ENCODE assay signal across 21 mouse cellular contexts in the genomic region with DNA sequence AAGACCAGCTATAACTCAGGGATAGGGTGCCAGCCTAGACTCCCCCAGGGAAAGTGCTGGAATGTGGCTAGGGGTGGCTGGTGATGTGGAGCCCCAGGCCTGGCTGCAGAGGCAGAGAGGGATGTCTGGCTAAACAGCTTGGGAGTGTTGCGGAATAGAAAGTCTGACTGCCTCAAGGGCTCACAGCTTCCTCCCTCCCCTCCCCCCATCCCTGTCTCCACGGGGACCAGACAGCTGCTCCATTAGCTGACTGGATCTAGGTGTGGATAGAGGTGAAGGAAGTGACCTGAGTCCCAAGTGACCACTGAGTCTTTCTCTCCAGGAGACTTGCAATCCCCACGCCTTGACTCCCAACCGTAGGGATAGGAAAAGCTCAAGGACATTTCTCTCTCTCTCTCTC. TPM values are rescaled to one million over a fixed set of nuclear protein-coding genes. Genes with fewer than 3 reads are reported as not detected.
A peak's percentile ranks its signal among the peaks of the same experiment; 100 is the strongest.
DNase-seq lines count a peak whose midpoint lies in the region; ATAC-seq and TF ChIP-seq lines count a peak whose summit lies in the region.
"Had no signal": no experiment of that assay in that cellular context is flagged by ENCODE, and none has a peak within 500 bp of the region (broad histone marks: within the 10 kb centered on the region; RNA-seq: fewer than 3 reads in every experiment).

No protein-coding gene starts in this region.

- ATAC-seq in hindbrain, embryonic 12.5 days (ENCODE audit: low FRiP score) = no peak
- no peak for ATAC-seq in neural tube, embryonic 11.5 days (ENCODE audit: insufficient read depth, low FRiP score, low TSS enrichment)
- ATAC-seq in stomach, postnatal 0 days (ENCODE audit: low FRiP score, low TSS enrichment) = no peak
- ATAC-seq: forebrain, postnatal 0 days; intestine, embryonic 16.5 days; lung, postnatal 0 days had no signal

- TF ChIP-seq EP300 in stomach, postnatal 0 days (optimal IDR thresholded peaks at IDR 0.05) = no peak

- peaks cover 22% of the 10 kb centered on the region for H3K4me1 ChIP-seq in hindbrain, embryonic 12.5 days
- H3K4me1 ChIP-seq in hindbrain, embryonic 10.5 days (replicated peaks) = peaks cover 31% of the 10 kb centered on the region
- peaks cover 11% of the 10 kb centered on the region for H3K4me1 ChIP-seq in neural tube, embryonic 11.5 days (ENCODE audit: control insufficient read depth, insufficient read depth, low read length)
- no peaks in the 10 kb centered on the region for H3K4me1 ChIP-seq in stomach, postnatal 0 days (replicated peaks; ENCODE audit: control insufficient read depth, insufficient read depth)

- WGBS in hindbrain, embryonic 12.5 days = 59% methylated on average over 4 of the region's 4 CpGs
- 49% methylated on average over 4 of the region's 4 CpGs for WGBS in hindbrain, embryonic 10.5 days
- 53% methylated on average over 4 of the region's 4 CpGs for WGBS in neural tube, embryonic 11.5 days
- WGBS in stomach, postnatal 0 days = 38% methylated on average over 4 of the region's 4 CpGs

- H3K27me3 ChIP-seq in hindbrain, embryonic 12.5 days = peaks cover 27% of the 10 kb centered on the region
- peaks cover 15% of the 10 kb centered on the region; the same call in 1 of the 2 replicates for H3K27me3 ChIP-seq in hindbrain, embryonic 10.5 days (ENCODE audit: insufficient read depth, poor library complexity, severe bottlenecking)
- no peaks in the 10 kb centered on the region for H3K27me3 ChIP-seq in neural tube, embryonic 11.5 days (ENCODE audit: control insufficient read depth, insufficient read depth, low read length)
- H3K27me3 ChIP-seq in stomach, postnatal 0 days (ENCODE audit: control insufficient read depth, insufficient read depth, low read length) = no peaks in the 10 kb centered on the region

- no peaks in the 10 kb centered on the region for H3K36me3 ChIP-seq in hindbrain, embryonic 12.5 days
- H3K36me3 ChIP-seq in hindbrain, embryonic 10.5 days = peaks cover 4% of the 10 kb centered on the region
- H3K36me3 ChIP-seq in neural tube, embryonic 11.5 days (ENCODE audit: control insufficient read depth, insufficient read depth, low read length) = no peaks in the 10 kb centered on the region
- H3K36me3 ChIP-seq in stomach, postnatal 0 days (ENCODE audit: control insufficient read depth, insufficient read depth, low read length) = no peaks in the 10 kb centered on the region
- H3K36me3 ChIP-seq: embryonic facial prominence, embryonic 12.5 days; heart, embryonic 12.5 days; hindbrain, embryonic 15.5 days; limb, embryonic 12.5 days; liver, embryonic 15.5 days; neural tube, embryonic 12.5 days had no signal

- H3K4me3 ChIP-seq in hindbrain, embryonic 12.5 days = no peak overlapping the region
- no peak overlapping the region for H3K4me3 ChIP-seq in hindbrain, embryonic 10.5 days
- H3K4me3 ChIP-seq in neural tube, embryonic 11.5 days (ENCODE audit: low read depth, low read length) = no peak overlapping the region
- no peak overlapping the region for H3K4me3 ChIP-seq in stomach, postnatal 0 days (ENCODE audit: low read depth, low read length)
- H3K4me3 ChIP-seq: embryonic facial prominence, embryonic 12.5 days; heart, embryonic 12.5 days; hindbrain, embryonic 15.5 days; limb, embryonic 12.5 days; liver, embryonic 15.5 days; neural tube, embryonic 12.5 days had no signal

- H3K4me2 ChIP-seq in hindbrain, embryonic 12.5 days (replicated peaks) = no peak overlapping the region
- H3K4me2 ChIP-seq in neural tube, embryonic 11.5 days (ENCODE audit: low read depth) = no peak overlapping the region
- no peak overlapping the region for H3K4me2 ChIP-seq in stomach, postnatal 0 days (replicated peaks; ENCODE audit: low read depth)
- H3K4me2 ChIP-seq: embryonic facial prominence, embryonic 12.5 days; heart, embryonic 12.5 days; hindbrain, embryonic 15.5 days; limb, embryonic 12.5 days; liver, embryonic 15.5 days; neural tube, embryonic 12.5 days had no signal

- peak overlapping the region; percentile 45; the same call in 1 of the 2 replicates for H3K9ac ChIP-seq in hindbrain, embryonic 12.5 days
- H3K9ac ChIP-seq in neural tube, embryonic 11.5 days (ENCODE audit: low read length) = peak overlapping the region; percentile 26; the same call in 1 of the 2 replicates
- H3K9ac ChIP-seq in stomach, postnatal 0 days (ENCODE audit: low read length) = peak overlapping the region; percentile 18; the same call in 1 of the 2 replicates
- H3K9ac ChIP-seq: embryonic facial prominence, embryonic 12.5 days; forebrain, postnatal 0 days; heart, embryonic 12.5 days; hindbrain, embryonic 15.5 days; limb, embryonic 12.5 days; liver, embryonic 15.5 days; neural tube, embryonic 12.5 days had no signal

- TF ChIP-seq CTCF in stomach, postnatal 0 days (IDR thresholded peaks at IDR 0.05; ENCODE audit: low read depth) = no peak

- no peaks in the 10 kb centered on the region for H3K9me3 ChIP-seq in hindbrain, embryonic 12.5 days (replicated peaks)
- H3K9me3 ChIP-seq in hindbrain, embryonic 10.5 days = no peaks in the 10 kb centered on the region
- no peaks in the 10 kb centered on the region for H3K9me3 ChIP-seq in neural tube, embryonic 11.5 days (ENCODE audit: control insufficient read depth, low read length)
- no peaks in the 10 kb centered on the region for H3K9me3 ChIP-seq in stomach, postnatal 0 days (ENCODE audit: control insufficient read depth, low read length)
- H3K9me3 ChIP-seq: embryonic facial prominence, embryonic 12.5 days; heart, embryonic 12.5 days; hindbrain, embryonic 15.5 days; limb, embryonic 12.5 days; liver, embryonic 15.5 days; neural tube, embryonic 12.5 days had no signal

- H3K27ac ChIP-seq in hindbrain, embryonic 12.5 days = no peak overlapping the region
- no peak overlapping the region for H3K27ac ChIP-seq in hindbrain, embryonic 10.5 days
- H3K27ac ChIP-seq in neural tube, embryonic 11.5 days (ENCODE audit: low read depth, low read length) = no peak overlapping the region
- no peak overlapping the region for H3K27ac ChIP-seq in stomach, postnatal 0 days (replicated peaks)
- H3K27ac ChIP-seq: embryonic facial prominence, embryonic 12.5 days; hindbrain, embryonic 15.5 days; limb, embryonic 12.5 days; liver, embryonic 15.5 days; neural tube, embryonic 12.5 days had no signal

- DNase-seq in hindbrain, embryonic 10.5 days (ENCODE audit: low spot score) = no peak
- no peak for DNase-seq in neural tube, embryonic 11.5 days (ENCODE audit: low spot score)
- no peak for DNase-seq in neural tube, embryonic 10.5 days (ENCODE audit: extremely low spot score, low spot score)
- DNase-seq in NIH3T3 (ENCODE audit: low read depth) = peak; percentile 88
- DNase-seq in stomach, postnatal 0 days (ENCODE audit: low spot score) = no peak
- DNase-seq in layer of hippocampus, adult 8-10 months (ENCODE audit: low spot score in 2 of 2) = no peak
- DNase-seq: adrenal gland, postnatal 25 days; cerebellum, adult 18-20 months; forebrain, postnatal 0 days; heart, postnatal 14 days; kidney, postnatal 36 days; right cerebral cortex, postnatal 25 days had no signal

RNA-seq across cellular contexts. Expression of gene Map1s, which starts 2.6 kb away (rescaled TPM):
- 60.5 and 60.8 TPM in 2 replicates for polyA plus RNA-seq in hindbrain, embryonic 12.5 days (2016; fragmentation: Nextera tagmentation; extraction: Ambion mirVana)
- polyA plus RNA-seq in hindbrain, embryonic 10.5 days (2016; fragmentation: Nextera tagmentation; extraction: Ambion mirVana) = 66.6 and 74.5 TPM in 2 replicates
- polyA plus RNA-seq in neural tube, embryonic 11.5 days (2014; fragmentation: Nextera tagmentation; extraction: Ambion mirVana) = 45.4 and 47.1 TPM in 2 replicates
- 15.2 and 15.6 TPM in 2 replicates for polyA plus RNA-seq in stomach, postnatal 0 days (2015; fragmentation: Nextera tagmentation; extraction: Ambion mirVana)
- 10 to 100 TPM; 85.7 to 93.1 (median 88.8) TPM for total RNA-seq in layer of hippocampus, adult 8-10 months (2022)

RNA-seq across cellular contexts. Expression of gene Rpl18a, which starts 5.9 kb away (rescaled TPM):
- polyA plus RNA-seq in hindbrain, embryonic 12.5 days (2016; fragmentation: Nextera tagmentation; extraction: Ambion mirVana) = 2,266 and 2,767 TPM in 2 replicates
- polyA plus RNA-seq in hindbrain, embryonic 10.5 days (2016; fragmentation: Nextera tagmentation; extraction: Ambion mirVana) = 3,443 and 3,791 TPM in 2 replicates
- polyA plus RNA-seq in neural tube, embryonic 11.5 days (2014; fragmentation: Nextera tagmentation; extraction: Ambion mirVana) = 3,152 and 3,217 TPM in 2 replicates
- 4,207 and 4,214 TPM in 2 replicates for polyA plus RNA-seq in stomach, postnatal 0 days (2015; fragmentation: Nextera tagmentation; extraction: Ambion mirVana)
- total RNA-seq in layer of hippocampus, adult 8-10 months (2022) = 100 to 1,000 TPM; 619 to 893 (median 714) TPM

RNA-seq across cellular contexts. Expression of gene Slc5a5, which starts 10.6 kb away (rescaled TPM):
- 0.25 and 0.68 TPM in 2 replicates for polyA plus RNA-seq in hindbrain, embryonic 12.5 days (2016; fragmentation: Nextera tagmentation; extraction: Ambion mirVana)
- 0.39 and 0.59 TPM in 2 replicates for polyA plus RNA-seq in hindbrain, embryonic 10.5 days (2016; fragmentation: Nextera tagmentation; extraction: Ambion mirVana)
- polyA plus RNA-seq in neural tube, embryonic 11.5 days (2014; fragmentation: Nextera tagmentation; extraction: Ambion mirVana) = 0.87 and 1.1 TPM in 2 replicates
- polyA plus RNA-seq in stomach, postnatal 0 days (2015; fragmentation: Nextera tagmentation; extraction: Ambion mirVana) = 42.8 and 58.5 TPM in 2 replicates
- total RNA-seq in layer of hippocampus, adult 8-10 months (2022) = 10 to 100 TPM; 10.5 to 12.3 (median 11.0) TPM
- polyA plus RNA-seq: liver, embryonic 15.5 days had no signal

RNA-seq across cellular contexts. Expression of gene Ccdc124, which starts 29.4 kb away (rescaled TPM):
- 131 and 139 TPM in 2 replicates for polyA plus RNA-seq in hindbrain, embryonic 12.5 days (2016; fragmentation: Nextera tagmentation; extraction: Ambion mirVana)
- 172 and 182 TPM in 2 replicates for polyA plus RNA-seq in hindbrain, embryonic 10.5 days (2016; fragmentation: Nextera tagmentation; extraction: Ambion mirVana)
- 152 and 155 TPM in 2 replicates for polyA plus RNA-seq in neural tube, embryonic 11.5 days (2014; fragmentation: Nextera tagmentation; extraction: Ambion mirVana)
- 73.2 and 74.1 TPM in 2 replicates for polyA plus RNA-seq in stomach, postnatal 0 days (2015; fragmentation: Nextera tagmentation; extraction: Ambion mirVana)
- 10 to 100 TPM; 69.8 to 87.9 (median 78.7) TPM for total RNA-seq in layer of hippocampus, adult 8-10 months (2022)

RNA-seq across cellular contexts. Expression of gene Kcnn1, which starts 40.1 kb away (rescaled TPM):
- polyA plus RNA-seq in hindbrain, embryonic 12.5 days (2016; fragmentation: Nextera tagmentation; extraction: Ambion mirVana) = 22.1 and 23.8 TPM in 2 replicates
- polyA plus RNA-seq in hindbrain, embryonic 10.5 days (2016; fragmentation: Nextera tagmentation; extraction: Ambion mirVana) = 6.2 and 19.3 TPM in 2 replicates
- polyA plus RNA-seq in neural tube, embryonic 11.5 days (2014; fragmentation: Nextera tagmentation; extraction: Ambion mirVana) = 14.0 and 14.1 TPM in 2 replicates
- polyA plus RNA-seq in stomach, postnatal 0 days (2015; fragmentation: Nextera tagmentation; extraction: Ambion mirVana) = 0.64 and 0.72 TPM in 2 replicates
- 10 to 100 TPM; 16.5 to 20.0 (median 16.6) TPM for total RNA-seq in layer of hippocampus, adult 8-10 months (2022)

Comparison
In these comparisons a context has a peak if more than half of its experiments do, and no peak if none do; other contexts are left out.
1. RNA of gene Slc5a5, which starts 10.6 kb away (polyA plus RNA-seq): 42.8 to 58.5 TPM in stomach, postnatal 0 days; 0.87 to 1.1 TPM in neural tube, embryonic 11.5 days, 0.39 to 0.59 TPM in hindbrain, embryonic 10.5 days and 0.25 to 0.68 TPM in hindbrain, embryonic 12.5 days; every median in the first group is over 10 times any median in the second.
2. Peak in every context shown above with its lines, with median percentiles within 50 percentile points of each other: H3K9ac ChIP-seq.